Mouse (Mus musculus) adrenal gland, postnatal 4 days (tissue): ENCODE measurements around the gene Apip. TPM values are rescaled to one million over a fixed set of nuclear protein-coding genes. Genes with fewer than 3 reads are reported as not detected.

ENCODE experiments used
- DNase-seq, 2 experiments: peaks; one replicate each; pipeline ENCODE4 v3.0.0; 2021 to 2022; ENCODE audit warnings: low spot score in 2 of 2, mixed read lengths in 2 of 2
- total RNA-seq, 2 experiments: library from RNA; stranded (reverse); gene quantifications; 2 replicates each; pipeline ENCODE4 v1.2.3; 2021

Apip gene
- total RNA-seq, 2 experiments from 2014 or later: 40.6 to 44.4 TPM

DNA sequence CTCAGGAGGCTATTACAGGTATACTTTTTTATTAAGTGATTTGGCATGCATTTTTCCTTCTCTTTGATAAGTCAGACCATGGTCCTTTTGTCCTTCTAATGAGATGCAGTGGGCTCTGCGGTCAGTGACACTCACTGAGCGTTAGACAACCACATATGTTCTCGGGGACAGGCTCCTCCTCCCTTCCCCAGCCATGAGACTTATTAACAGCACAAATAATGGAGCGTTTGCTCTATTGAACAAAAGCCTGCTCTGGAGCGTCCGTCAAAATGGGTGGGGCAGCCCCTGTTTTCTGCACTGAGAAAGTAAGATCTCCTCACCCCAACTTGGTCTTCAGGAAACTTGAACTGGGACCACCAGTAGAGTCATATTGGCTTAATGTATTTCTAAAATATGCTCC lies 16.0 kb downstream of the Apip start:
- no peak for DNase-seq

DNA sequence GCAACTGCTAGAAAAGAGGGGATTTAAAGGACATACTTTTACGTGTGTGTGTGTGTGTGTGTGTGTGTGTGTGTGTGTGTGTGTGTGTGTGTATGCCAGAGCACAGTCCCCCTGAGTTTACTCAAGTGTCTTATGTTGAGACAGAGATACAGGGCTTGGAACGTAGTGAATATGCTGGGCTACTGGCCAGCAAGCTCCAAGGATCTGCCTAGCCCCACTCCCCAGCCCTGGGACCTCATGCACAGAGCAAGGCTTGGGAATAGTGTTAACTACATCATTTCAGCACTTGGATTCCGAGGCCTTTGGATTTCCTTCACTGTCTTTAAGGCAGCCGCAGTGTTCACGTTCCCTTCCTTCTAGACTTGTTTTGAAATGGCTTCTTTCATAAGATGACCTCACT lies 29.1 kb downstream of the Apip start:
- DNase-seq: no peak

DNA sequence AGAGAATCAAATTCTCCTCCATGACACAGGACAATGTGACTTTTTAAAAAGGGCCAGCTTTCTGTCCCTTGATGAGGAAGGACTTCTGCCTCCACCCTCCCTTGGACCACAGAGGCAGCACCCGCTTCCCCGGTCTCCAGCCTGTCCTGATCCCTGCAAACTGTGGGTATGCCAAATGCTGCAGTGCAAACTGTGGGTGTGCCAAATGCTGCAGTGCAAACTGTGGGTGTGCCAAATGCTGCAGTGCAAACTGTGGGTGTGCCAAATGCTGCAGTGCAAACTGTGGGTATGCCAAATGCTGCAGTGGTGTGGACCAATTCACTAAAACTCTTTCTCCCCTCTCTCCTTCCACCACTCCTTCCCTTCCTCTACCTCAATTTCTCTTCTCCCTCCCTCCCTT lies 32.7 kb downstream of the Apip start:
- no peak for DNase-seq

DNA sequence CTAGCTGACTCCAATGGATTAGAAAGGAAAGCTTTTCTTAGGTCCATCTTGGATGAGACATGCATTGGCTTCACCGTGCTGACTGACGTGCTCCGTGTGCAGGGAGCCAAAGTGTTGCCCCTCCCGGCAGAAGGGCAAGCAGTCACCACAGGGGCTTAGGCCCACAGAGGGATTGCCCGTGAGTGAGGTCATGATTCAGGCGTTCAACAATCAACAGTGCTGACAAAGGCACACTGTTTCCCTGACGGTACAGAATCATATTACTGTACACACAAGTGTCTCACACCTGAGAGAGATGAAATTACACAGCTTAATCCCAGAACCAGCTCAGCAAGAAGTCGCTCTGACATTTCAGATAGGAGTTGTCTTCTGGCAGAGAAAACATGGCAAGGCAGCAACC lies 38.2 kb downstream of the Apip start:
- DNase-seq: no peak

DNA sequence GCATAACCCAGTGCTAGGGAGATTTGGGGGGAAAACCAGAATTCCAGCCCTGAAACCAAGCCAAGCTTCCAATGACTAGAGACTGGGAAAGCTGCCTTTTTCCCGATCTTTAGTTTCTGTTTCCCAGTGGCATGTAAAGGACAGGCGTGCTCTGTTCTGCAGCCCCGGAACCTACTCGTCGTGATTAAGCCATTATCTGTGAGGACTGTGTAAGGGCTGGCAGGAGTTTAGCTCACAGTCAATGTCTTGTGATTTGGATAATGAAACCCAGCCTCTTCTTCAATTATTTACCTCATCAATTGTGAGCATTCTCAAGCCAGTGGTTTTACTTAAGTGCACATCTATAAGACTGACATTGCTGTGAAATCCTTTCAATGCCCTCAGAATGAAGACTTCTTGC lies 43.7 kb downstream of the Apip start:
- DNase-seq: no peak

DNA sequence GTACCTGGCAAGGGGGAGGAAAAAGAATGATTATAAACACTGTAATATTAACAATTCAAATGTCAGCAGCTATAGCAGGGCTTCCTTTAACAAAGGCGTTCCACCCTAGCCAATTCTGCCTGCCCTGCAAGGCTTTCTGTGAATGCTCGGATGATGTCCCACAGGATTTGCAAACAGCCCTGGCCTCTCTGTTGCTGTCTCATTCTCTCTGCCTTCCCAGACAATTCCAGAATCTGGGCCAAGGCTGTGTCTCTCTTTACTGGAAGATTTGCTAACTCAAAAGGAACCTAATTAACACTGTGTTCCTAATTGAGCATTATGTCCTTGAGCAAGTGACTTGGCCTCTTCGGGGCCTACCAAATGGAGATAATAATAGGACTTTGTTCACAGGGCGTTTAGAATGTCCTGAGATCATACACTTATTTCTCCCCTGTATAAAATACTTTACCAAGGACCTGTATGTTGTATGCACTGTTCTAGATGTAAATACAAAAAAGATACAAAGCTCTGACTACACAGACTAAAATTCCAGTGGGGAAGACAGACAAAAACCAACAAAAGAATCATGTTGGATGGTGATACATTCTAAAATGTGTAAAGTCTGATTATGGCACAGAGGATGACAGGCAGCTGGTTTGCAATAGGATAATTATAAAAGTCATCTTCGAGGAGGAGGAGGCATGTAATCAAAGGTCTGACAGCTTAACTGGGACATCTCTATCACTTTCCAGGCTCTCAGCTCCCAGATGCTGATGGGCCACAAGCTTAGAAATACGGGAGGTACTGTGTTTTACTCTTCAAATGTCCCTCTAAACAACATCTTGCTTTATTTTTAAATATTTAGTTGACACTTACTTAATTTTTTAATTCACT lies 45.1 kb downstream of the Apip start:
- DNase-seq: no peak

DNA sequence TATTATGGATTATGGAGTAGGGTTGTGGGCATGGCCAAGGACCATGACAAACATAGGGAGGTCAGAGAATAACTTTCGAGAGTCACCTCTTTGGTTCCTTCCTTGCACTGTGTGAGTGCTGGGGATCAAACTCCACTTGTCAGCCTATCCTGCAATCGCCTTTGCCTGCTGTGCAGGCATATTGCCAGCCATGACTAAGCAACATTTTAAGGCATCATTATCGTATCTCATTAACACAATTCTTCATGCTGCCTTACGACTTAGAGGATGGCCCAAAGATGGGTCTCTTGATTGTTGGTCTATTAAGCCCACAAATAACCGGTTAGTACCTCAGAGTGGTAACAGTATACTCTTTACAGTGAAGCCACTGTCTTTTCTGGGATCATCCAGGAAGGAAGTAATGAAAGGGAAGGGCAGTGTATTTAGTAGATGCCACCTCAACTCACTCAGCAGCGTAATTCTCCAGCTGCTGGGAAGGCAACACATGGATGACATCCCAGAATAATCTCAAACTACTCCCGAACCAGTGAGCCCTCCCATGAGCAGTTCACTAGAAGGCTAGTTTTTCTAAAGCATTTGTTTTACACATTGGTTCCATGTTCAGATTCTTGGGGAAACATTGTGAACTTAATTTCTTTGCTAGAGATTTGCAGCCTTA lies 45.9 kb downstream of the Apip start:
- no peak for DNase-seq

DNA sequence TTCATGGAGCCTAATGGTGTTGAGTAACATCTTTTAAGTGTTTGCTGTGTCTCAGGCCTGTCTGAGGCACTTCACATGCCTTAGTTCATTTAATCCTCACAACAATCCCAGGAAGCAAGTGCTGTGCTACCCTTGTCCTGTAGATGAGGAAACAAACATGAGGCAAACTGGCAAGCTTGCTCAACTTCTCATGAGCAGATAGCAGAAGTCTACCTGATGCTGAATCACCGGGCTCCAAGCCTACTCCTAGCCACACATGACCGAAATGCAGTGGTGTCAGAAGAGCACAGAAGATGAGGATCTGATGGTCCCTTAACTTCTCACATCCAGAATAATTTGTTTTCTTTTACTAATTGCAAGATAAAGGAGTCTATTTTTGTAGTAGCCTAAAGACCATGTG lies 56.2 kb downstream of the Apip start:
- no peak for DNase-seq

DNA sequence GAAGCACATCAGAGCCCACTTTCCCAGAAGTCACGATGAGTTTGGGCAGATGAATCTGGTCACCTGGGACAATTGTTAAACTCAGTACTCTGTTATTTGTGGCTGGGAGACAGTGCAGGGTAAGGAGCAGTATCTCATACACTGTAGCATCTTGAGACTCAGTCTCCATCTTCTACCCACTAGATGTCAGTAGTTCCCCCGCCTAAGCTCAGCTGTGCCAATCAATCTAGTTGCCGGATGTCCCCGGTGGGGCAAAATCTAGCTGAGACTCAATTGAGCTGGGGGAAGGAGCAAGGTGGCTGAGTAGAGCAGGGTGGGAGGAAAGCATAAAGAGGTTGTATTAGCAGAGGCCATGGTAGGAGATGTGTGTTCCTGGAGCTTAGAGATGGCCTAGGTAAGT lies 57.7 kb downstream of the Apip start:
- no peak for DNase-seq

DNA sequence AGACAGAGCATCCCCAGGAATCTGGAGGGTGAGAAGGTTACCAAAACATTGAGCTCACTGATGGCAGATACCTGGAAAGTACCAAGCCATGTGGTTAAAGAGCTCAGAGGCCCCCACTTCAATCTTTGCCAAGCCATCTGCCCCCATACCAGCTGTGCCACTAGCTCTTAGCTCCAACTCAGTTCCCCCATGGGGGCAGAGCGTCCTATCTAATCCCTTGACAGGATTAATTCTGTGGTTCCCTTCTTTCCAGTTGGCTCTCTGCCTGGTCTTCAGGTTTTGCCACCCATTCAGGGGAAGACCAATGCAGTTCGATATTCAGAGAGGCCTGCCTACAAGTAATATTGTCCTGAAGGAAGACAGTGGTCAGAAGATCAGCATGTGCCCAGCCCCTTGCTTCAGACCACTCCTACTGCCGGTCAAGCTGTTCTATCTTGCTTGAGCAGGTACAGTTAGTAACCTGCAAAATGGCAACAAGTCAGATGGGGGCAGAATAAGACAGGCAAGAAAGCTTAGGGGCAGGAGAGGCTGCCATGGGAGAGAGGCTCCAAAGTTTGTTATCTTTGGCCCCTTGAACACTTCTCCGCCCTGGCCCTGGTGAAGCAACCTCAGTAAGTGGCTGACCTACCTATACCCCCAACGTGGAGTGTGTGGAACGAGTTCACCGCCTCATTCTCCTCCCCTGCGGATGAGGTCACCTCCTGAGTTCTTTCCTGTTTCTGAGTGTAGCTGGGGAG lies 65.2 kb downstream of the Apip start:
- DNase-seq: no peak

Other genes with a start within 250 kb of the Apip start
- gene Cd44, start 172.0 kb upstream of the Apip start, total RNA-seq: 10 to 100 TPM; 29.4 to 33.4 TPM
- gene Pdhx, start 162 bp upstream of the Apip start, total RNA-seq: 10 to 100 TPM; 64.6 to 75.5 TPM
- 1 to 10 TPM in 1 of 2 experiments, not detected in 1; 4.7 TPM for gene Ehf, start 229.6 kb downstream of the Apip start, total RNA-seq